Mouse (Mus musculus) embryonic facial prominence, embryonic 15.5 days (tissue): Measurements from ENCODE around the gene 1700016K19Rik. TPM values are rescaled to one million over a fixed set of nuclear protein-coding genes. Genes with fewer than 3 reads are reported as not detected.

Source experiments
- ATAC-seq: fragments of 200-750 bp; cut with Nextera tagmentation; 2 replicates; pipeline ENCODE4 v1.8.0; 2017; ENCODE audit warnings: low read depth, moderate TSS enrichment; ENCODE audit not compliant: insufficient number of reproducible peaks, low FRiP score, low TSS enrichment
- H3K27ac ChIP-seq: fragments of 300-500 bp; sonication (generic); replicated peaks from 2 replicates; pipeline ENCODE4 v1.5.1; 2015; ENCODE audit warnings: mild to moderate bottlenecking, inconsistent platforms
- H3K27me3 ChIP-seq: fragments of 300-500 bp; sonication (generic); 2 replicates; pipeline ENCODE4 v1.6.1; 2015; ENCODE audit warnings: inconsistent platforms
- H3K36me3 ChIP-seq: fragments of 300-500 bp; sonication (generic); 2 replicates; pipeline ENCODE4 v1.6.1; 2015; ENCODE audit warnings: mild to moderate bottlenecking, inconsistent platforms
- H3K4me1 ChIP-seq: fragments of 300-500 bp; sonication (generic); 2 replicates; pipeline ENCODE4 v1.6.1; 2015; ENCODE audit warnings: inconsistent platforms
- H3K4me2 ChIP-seq: fragments of 300-500 bp; sonication (generic); replicated peaks from 2 replicates; pipeline ENCODE4 v1.6.1; 2015; ENCODE audit warnings: mild to moderate bottlenecking, inconsistent platforms
- H3K4me3 ChIP-seq: fragments of 300-500 bp; sonication (generic); replicated peaks from 2 replicates; pipeline ENCODE4 v1.5.1; 2015; ENCODE audit warnings: mild to moderate bottlenecking, inconsistent platforms
- H3K9ac ChIP-seq: fragments of 300-500 bp; sonication (generic); 2 replicates; pipeline ENCODE4 v1.6.1; 2015; ENCODE audit warnings: inconsistent platforms
- H3K9me3 ChIP-seq: fragments of 300-500 bp; sonication (generic); replicated peaks from 2 replicates; pipeline ENCODE4 v1.6.1; 2016; ENCODE audit warnings: inconsistent platforms
- WGBS: fragments of 180-500 bp; shearing (Covaris S2); methylation state at CpG from one replicate; pipeline ENCODE4 v1.1.7; 2015; 5-methylcytosine and 5-hydroxymethylcytosine counted together
- polyA plus RNA-seq: library from polyadenylated mRNA; unstranded; fragments of >200 nt; fragmentation: Nextera tagmentation; extraction: Ambion mirVana; gene quantifications from 2 replicates; pipeline ENCODE4 v1.2.1, GENCODE M21; 2015

Gene 1700016K19Rik
- polyA plus RNA-seq, 1 experiment from 2014 or later = 19.2 TPM

GRCm38 (mm10) chr11:76052496-76052895 is 52.8 kb downstream of the 1700016K19Rik start:
- Histone ChIP-seq H3K36me3 (no peaks in the 10 kb centered on the region), H3K27ac (no peak overlapping the region), H3K4me3 (no peak overlapping the region), H3K9ac (no peak overlapping the region), H3K4me2 (no peak overlapping the region), H3K27me3 (no peaks in the 10 kb centered on the region), H3K4me1 (0 out of 2 replicates have a peak, but pooled peaks cover 4% of the 10 kb centered on the region), H3K9me3 (no peaks in the 10 kb centered on the region)
- no peak for ATAC-seq
- WGBS = 85% methylated on average over 5 of the region's 5 CpGs

Other genes with a start within 250 kb of the 1700016K19Rik start
- gene Doc2b, start 203.9 kb upstream of the 1700016K19Rik start, polyA plus RNA-seq = 1.1 and 1.2 TPM in 2 replicates
- gene Rph3al, start 61.5 kb upstream of the 1700016K19Rik start, polyA plus RNA-seq = 2.7 and 3.6 TPM in 2 replicates
- 55.6 and 56.7 TPM in 2 replicates for gene Rflnb, start 27.9 kb downstream of the 1700016K19Rik start, polyA plus RNA-seq
- gene Vps53, start 179.7 kb downstream of the 1700016K19Rik start, polyA plus RNA-seq = 40.3 TPM in 2 replicates
- 57.4 and 74.0 TPM in 2 replicates for gene Fam57a, start 179.8 kb downstream of the 1700016K19Rik start, polyA plus RNA-seq
- gene Dbil5, start 217.7 kb downstream of the 1700016K19Rik start, polyA plus RNA-seq = 1.3 and 2.3 TPM in 2 replicates
- gene Gemin4, start 217.8 kb downstream of the 1700016K19Rik start, polyA plus RNA-seq = 26.3 and 30.1 TPM in 2 replicates
- 23.8 and 24.3 TPM in 2 replicates for gene Mrm3, start 243.8 kb downstream of the 1700016K19Rik start, polyA plus RNA-seq
- gene Glod4, start 243.8 kb downstream of the 1700016K19Rik start, polyA plus RNA-seq = 111 and 126 TPM in 2 replicates